ENCODE assay signal across 25 mouse cellular contexts in the genomic region with DNA sequence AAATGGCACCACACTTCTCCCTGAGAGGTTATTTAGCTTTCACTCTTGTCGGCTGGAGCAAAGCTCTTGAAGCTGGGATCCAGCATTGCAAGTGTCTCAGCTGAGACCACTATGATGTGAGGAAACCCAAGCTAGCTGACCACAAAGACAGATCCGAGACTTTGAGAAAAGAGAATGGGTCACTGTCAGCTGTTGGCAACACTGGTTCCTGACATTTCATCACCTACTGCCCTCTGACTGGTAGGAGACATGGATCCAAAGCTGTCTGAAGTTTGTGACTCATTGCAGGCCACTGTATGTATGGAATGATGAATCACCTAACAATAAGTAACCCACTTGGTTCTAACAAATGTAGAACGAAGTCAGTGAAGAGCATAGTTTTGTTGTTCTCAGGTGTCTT.
A peak's percentile ranks its signal among the peaks of the same experiment; 100 is the strongest.
DNase-seq lines count a peak whose midpoint lies in the region; ATAC-seq and TF ChIP-seq lines count a peak whose summit lies in the region.
"Had no signal": no experiment of that assay in that cellular context is flagged by ENCODE, and none has a peak within 500 bp of the region (broad histone marks: within the 10 kb centered on the region; RNA-seq: fewer than 3 reads in every experiment).

No protein-coding gene starts in this region.

- DNase-seq in gastrocnemius, adult 2 months: no peak
- no peak for DNase-seq in gastrocnemius, postnatal 36 days
- DNase-seq in layer of hippocampus, adult 9-11 months: no peak
- no peak for DNase-seq in T-cell, adult 2 months (ENCODE audit: low spot score)
- no peak for DNase-seq in lung, postnatal 0 days (ENCODE audit: low spot score)
- DNase-seq: adrenal gland, adult 2 months; adrenal gland, postnatal 14 days; cerebellum, adult 11 months; cerebellum, adult 2 months; cerebellum, adult 9-11 months; cerebellum, postnatal 25 days; gastrocnemius, postnatal 10 days; heart, adult 18-20 months; kidney, adult 18-20 months had no signal

- TF ChIP-seq CTCF in gastrocnemius, adult 2 months (IDR thresholded peaks at IDR 0.05): no peak
- no peak for TF ChIP-seq CTCF in lung, postnatal 0 days (IDR thresholded peaks at IDR 0.05)

- no peaks in the 10 kb centered on the region; the same call in 1 of the 2 replicates for H3K4me1 ChIP-seq in lung, postnatal 0 days (ENCODE audit: insufficient read depth, low read depth, low read length)
- H3K4me1 ChIP-seq: intestine, embryonic 15.5 days had no signal

- H3K4me2 ChIP-seq in myocyte (ENCODE audit: low read depth): peak overlapping the region; percentile 45
- no peak overlapping the region for H3K4me2 ChIP-seq in lung, postnatal 0 days (replicated peaks; ENCODE audit: low read depth, low read length)
- H3K4me2 ChIP-seq: forebrain, embryonic 12.5 days; forebrain, embryonic 15.5 days; heart, embryonic 13.5 days; hindbrain, embryonic 12.5 days; intestine, embryonic 15.5 days had no signal

- WGBS in lung, postnatal 0 days: 74% methylated on average over 3 of the region's 3 CpGs

- no peaks in the 10 kb centered on the region for H3K27me3 ChIP-seq in myocyte (ENCODE audit: control insufficient read depth, insufficient read depth, insufficient read length)
- H3K27me3 ChIP-seq in lung, postnatal 0 days (replicated peaks; ENCODE audit: insufficient read depth, low read length): no peaks in the 10 kb centered on the region
- H3K27me3 ChIP-seq: forebrain, embryonic 12.5 days; forebrain, embryonic 15.5 days; heart, embryonic 13.5 days; hindbrain, embryonic 12.5 days; intestine, embryonic 15.5 days; Patski had no signal

- H3K4me3 ChIP-seq in gastrocnemius, adult 2 months: no peak overlapping the region
- H3K4me3 ChIP-seq in myocyte: no peak overlapping the region
- no peak overlapping the region for H3K4me3 ChIP-seq in lung, postnatal 0 days (ENCODE audit: low read depth, low read length)
- H3K4me3 ChIP-seq: forebrain, embryonic 12.5 days; forebrain, embryonic 15.5 days; heart, embryonic 10.5 days; heart, embryonic 13.5 days; hindbrain, embryonic 12.5 days; intestine, embryonic 15.5 days had no signal

- peak overlapping the region; percentile 67 for H3K27ac ChIP-seq in gastrocnemius, adult 2 months
- H3K27ac ChIP-seq in lung, postnatal 0 days (ENCODE audit: low read length): no peak overlapping the region
- H3K27ac ChIP-seq: forebrain, embryonic 12.5 days; forebrain, embryonic 15.5 days; heart, embryonic 10.5 days; heart, embryonic 13.5 days; hindbrain, embryonic 12.5 days; intestine, embryonic 15.5 days had no signal

- no peaks in the 10 kb centered on the region for H3K36me3 ChIP-seq in myocyte (ENCODE audit: control insufficient read depth, insufficient read depth)
- no peaks in the 10 kb centered on the region for H3K36me3 ChIP-seq in lung, postnatal 0 days (ENCODE audit: insufficient read depth, low read length)
- H3K36me3 ChIP-seq: forebrain, embryonic 12.5 days; forebrain, embryonic 15.5 days; heart, embryonic 10.5 days; heart, embryonic 13.5 days; hindbrain, embryonic 12.5 days; intestine, embryonic 15.5 days had no signal

- no peak overlapping the region for H3K9ac ChIP-seq in lung, postnatal 0 days (replicated peaks; ENCODE audit: low read depth)
- H3K9ac ChIP-seq: forebrain, embryonic 12.5 days; forebrain, embryonic 15.5 days; heart, embryonic 13.5 days; hindbrain, embryonic 12.5 days; intestine, embryonic 15.5 days had no signal

- ATAC-seq in common myeloid progenitor, adult 5-6 weeks (replicated peaks; ENCODE audit: low read depth, poor library complexity, severe bottlenecking): 0 out of 2 replicates have a peak, but pooled peaks have one; percentile 13
- ATAC-seq in megakaryocyte, adult 5-6 weeks (ENCODE audit: poor library complexity, severe bottlenecking): peak; percentile 17; the same call in 1 of the 2 replicates
- no peak for ATAC-seq in lung, postnatal 0 days
- ATAC-seq: forebrain, embryonic 15.5 days; hindbrain, embryonic 16.5 days; intestine, embryonic 15.5 days; Patski had no signal

- TF ChIP-seq EP300 in lung, postnatal 0 days (IDR thresholded peaks at IDR 0.05): no peak

- H3K9me3 ChIP-seq in lung, postnatal 0 days (ENCODE audit: low read length): no peaks in the 10 kb centered on the region
- H3K9me3 ChIP-seq: forebrain, embryonic 12.5 days; forebrain, embryonic 15.5 days; heart, embryonic 10.5 days; heart, embryonic 13.5 days; hindbrain, embryonic 12.5 days; intestine, embryonic 15.5 days had no signal

- intact Hi-C loops in gastrocnemius, adult 2 months (cut with DNase I): no loop called here
- intact Hi-C loops in gastrocnemius, postnatal 36 days (cut with DNase I): no loop called here

- no peak overlapping the region for H3ac ChIP-seq in myocyte (ENCODE audit: control insufficient read depth, insufficient read length)

- no peak for TF ChIP-seq POLR2A in myocyte (IDR thresholded peaks at IDR 0.05; ENCODE audit: insufficient read length, low read depth)

- no peaks in the 10 kb centered on the region for H3K79me2 ChIP-seq in myocyte (ENCODE audit: control insufficient read depth, insufficient read depth)

TF ChIP-seq in myocyte, 11 proteins besides CTCF, POLR2A, EP300 and RAD21:
- peak in 2 of 3 experiments; percentile 65 to 75 for TF ChIP-seq MYOD1 (IDR thresholded peaks at IDR 0.05; ENCODE audit: control insufficient read depth in 1 of 3, insufficient read length in 2 of 3, low read depth in 2 of 3)
- peak in 1 of 3 experiments; percentile 61 for TF ChIP-seq MYOG (IDR thresholded peaks at IDR 0.05; ENCODE audit: control insufficient read depth in 1 of 3, insufficient read depth in 1 of 3, insufficient read length in 2 of 3, low read depth in 2 of 3)
- TF ChIP-seq POLR2AphosphoS2 (IDR thresholded peaks at IDR 0.05; ENCODE audit: insufficient read length, low read depth): no peak
- TF ChIP-seq CEBPB (IDR thresholded peaks at IDR 0.05; ENCODE audit: insufficient read depth, poor library complexity, severe bottlenecking): peak; percentile 75; the same call in 1 of the 2 replicates
- TF ChIP-seq TCF3 (IDR thresholded peaks at IDR 0.05; ENCODE audit: insufficient read length, low read depth): peak; percentile 4
- TF ChIP-seq TCF12 (IDR thresholded peaks at IDR 0.05; ENCODE audit: insufficient read depth, poor library complexity, severe bottlenecking): peak; percentile 27
- no peak for TF ChIP-seq SRF (IDR thresholded peaks at IDR 0.05; ENCODE audit: control insufficient read depth, insufficient read length, low read depth)
